Mouse (Mus musculus): ENCODE data around the gene Rack1.

DNA sequence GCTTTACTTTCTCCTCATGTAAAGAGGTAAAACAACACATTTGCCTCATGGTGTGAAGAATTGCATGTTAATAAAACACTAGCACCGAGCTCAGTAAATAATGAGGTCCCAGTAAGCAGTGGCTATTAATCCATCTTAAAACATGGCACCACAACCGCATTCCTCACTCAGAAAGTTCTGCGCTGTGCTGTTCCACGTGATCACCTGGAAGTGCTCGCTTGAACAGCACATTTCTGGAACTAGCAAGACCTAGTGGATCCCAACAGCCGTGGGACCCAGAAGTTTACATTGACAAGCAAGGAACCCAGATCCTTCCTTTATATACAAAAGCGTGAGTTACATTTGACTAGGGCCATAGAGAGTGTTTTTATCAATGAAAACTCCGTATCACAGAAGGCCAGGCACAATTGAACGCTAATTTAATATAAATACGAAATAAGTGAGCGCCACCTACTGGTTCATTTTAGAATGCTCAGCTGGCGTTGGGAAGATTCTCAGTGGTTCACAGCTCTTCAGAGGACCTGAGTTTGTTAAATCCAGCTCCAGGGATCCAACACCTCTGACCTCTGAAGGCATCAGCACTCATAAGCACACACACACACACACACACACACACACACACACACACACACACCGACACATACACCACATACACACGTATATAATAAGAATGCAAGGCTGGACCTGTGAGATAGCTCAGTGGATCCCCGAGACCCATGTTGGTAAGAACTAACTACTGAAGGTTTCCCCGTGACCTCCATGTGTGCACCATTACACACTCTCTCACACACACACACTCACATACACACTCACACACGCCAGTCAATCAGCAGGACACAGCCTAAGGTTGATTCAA lies 25.5 kb upstream of the Rack1 start:
- TF ChIP-seq CTCF (IDR thresholded peaks at IDR 0.05; ENCODE audit: extremely low read depth, insufficient read depth, insufficient read length, insufficient replicate concordance) = no peak
- no peak for TF ChIP-seq POLR2A (IDR thresholded peaks at IDR 0.05; ENCODE audit: low read depth, low read length)
